Mouse (Mus musculus): ENCODE data around the gene Slc24a4. TPM values are rescaled to one million over a fixed set of nuclear protein-coding genes. Genes with fewer than 3 reads are reported as not detected.

The Slc24a4 gene
- polyA plus RNA-seq, 1 experiment, result 3.4 TPM

GRCm38 (mm10) chr12:102305069-102305836, 176.7 kb downstream of the Slc24a4 start:
- 29% methylated on average over 10 of the region's 10 CpGs for WGBS
- peak; percentile 61 to 70 for DNase-seq

GRCm38 (mm10) chr12:102308001-102308456, 179.5 kb downstream of the Slc24a4 start:
- no peak for DNase-seq

More at GRCm38 (mm10) chr12:102305069-102305836, 176.7 kb downstream of the Slc24a4 start:
- H3K4me3 ChIP-seq (replicated peaks; ENCODE audit: insufficient read depth, low read depth, low read length), result no peak overlapping the region
- H3K27ac ChIP-seq (ENCODE audit: insufficient read depth, low read length), result no peak overlapping the region
- no peak for TF ChIP-seq POLR2A (IDR thresholded peaks at IDR 0.05; ENCODE audit: borderline replicate concordance, insufficient read depth, low read length)
- no peak for TF ChIP-seq CTCF (IDR thresholded peaks at IDR 0.05; ENCODE audit: borderline replicate concordance, insufficient read depth, low read depth, low read length)
- H3K4me1 ChIP-seq (ENCODE audit: control insufficient read depth, insufficient read depth, low read length), result peaks cover 17% of the 10 kb centered on the region
- H3K27me3 ChIP-seq (ENCODE audit: control insufficient read depth, insufficient read depth, low read length), result no peaks in the 10 kb centered on the region

GRCm38 (mm10) chr12:102308457-102309011, 180.0 kb downstream of the Slc24a4 start:
- WGBS, result 36% methylated on average over 16 of the region's 16 CpGs
- DNase-seq, result no peak
- Histone ChIP-seq H3K27me3 (ENCODE audit: control insufficient read depth, insufficient read depth, low read length) (no peaks in the 10 kb centered on the region), H3K27ac (ENCODE audit: insufficient read depth, low read length) (no peak overlapping the region), H3K4me3 (replicated peaks; ENCODE audit: insufficient read depth, low read depth, low read length) (no peak overlapping the region), H3K4me1 (ENCODE audit: control insufficient read depth, insufficient read depth, low read length) (peaks cover 17% of the 10 kb centered on the region)
- TF ChIP-seq CTCF (IDR thresholded peaks at IDR 0.05; ENCODE audit: borderline replicate concordance, insufficient read depth, low read depth, low read length) (no peak), POLR2A (IDR thresholded peaks at IDR 0.05; ENCODE audit: borderline replicate concordance, insufficient read depth, low read length) (no peak)

More at GRCm38 (mm10) chr12:102308001-102308456, 179.5 kb downstream of the Slc24a4 start:
- no peak overlapping the region for H3K27ac ChIP-seq (ENCODE audit: insufficient read depth, low read length)
- WGBS, result 42% methylated on average over 6 of the region's 6 CpGs
- peaks cover 17% of the 10 kb centered on the region for H3K4me1 ChIP-seq (ENCODE audit: control insufficient read depth, insufficient read depth, low read length)
- no peaks in the 10 kb centered on the region for H3K27me3 ChIP-seq (ENCODE audit: control insufficient read depth, insufficient read depth, low read length)
- no peak overlapping the region for H3K4me3 ChIP-seq (replicated peaks; ENCODE audit: insufficient read depth, low read depth, low read length)
- TF ChIP-seq POLR2A (IDR thresholded peaks at IDR 0.05; ENCODE audit: borderline replicate concordance, insufficient read depth, low read length) (no peak), CTCF (IDR thresholded peaks at IDR 0.05; ENCODE audit: borderline replicate concordance, insufficient read depth, low read depth, low read length) (no peak)

DNA sequence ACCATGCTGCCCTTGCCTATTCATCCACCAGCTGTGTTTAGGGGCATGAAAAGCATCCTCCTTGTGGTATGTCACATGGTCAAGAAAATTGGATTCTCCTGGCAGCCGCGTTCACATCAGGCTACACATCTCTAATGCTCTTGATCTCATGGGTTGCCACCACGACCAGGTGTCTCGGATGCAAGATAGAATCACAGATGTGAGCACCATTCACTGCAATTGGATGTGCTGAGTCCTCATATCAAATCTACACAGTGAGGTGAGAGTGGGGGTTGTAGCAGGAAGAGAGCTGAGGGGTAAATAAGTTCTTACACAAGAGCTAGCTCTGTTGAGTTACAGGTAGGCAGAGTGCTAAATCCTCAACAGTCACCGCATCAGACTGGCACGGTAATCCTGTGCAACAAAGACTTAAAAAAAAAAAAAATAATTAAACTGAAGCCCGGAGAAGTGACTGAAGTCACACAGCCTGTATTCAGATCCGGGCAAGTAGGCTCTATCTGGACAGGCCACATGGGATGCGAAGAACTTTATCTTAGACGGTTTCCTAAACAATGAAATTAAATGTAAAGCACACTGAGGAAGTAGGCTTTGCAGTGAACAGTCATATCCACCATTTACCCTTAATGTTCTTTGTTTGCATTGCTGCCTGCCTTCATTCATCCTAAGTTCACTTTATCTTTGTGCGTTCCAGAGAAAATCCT, 180.7 kb downstream of the Slc24a4 start:
- 97% methylated on average over 11 of the region's 11 CpGs for WGBS
- TF ChIP-seq POLR2A (IDR thresholded peaks at IDR 0.05; ENCODE audit: borderline replicate concordance, insufficient read depth, low read length), result no peak
- TF ChIP-seq CTCF (IDR thresholded peaks at IDR 0.05; ENCODE audit: borderline replicate concordance, insufficient read depth, low read depth, low read length), result no peak
- no peaks in the 10 kb centered on the region for H3K27me3 ChIP-seq (ENCODE audit: control insufficient read depth, insufficient read depth, low read length)
- DNase-seq, result no peak
- no peak overlapping the region for H3K4me3 ChIP-seq (replicated peaks; ENCODE audit: insufficient read depth, low read depth, low read length)
- peaks cover 13% of the 10 kb centered on the region for H3K4me1 ChIP-seq (ENCODE audit: control insufficient read depth, insufficient read depth, low read length)
- no peak overlapping the region for H3K27ac ChIP-seq (ENCODE audit: insufficient read depth, low read length)

DNA sequence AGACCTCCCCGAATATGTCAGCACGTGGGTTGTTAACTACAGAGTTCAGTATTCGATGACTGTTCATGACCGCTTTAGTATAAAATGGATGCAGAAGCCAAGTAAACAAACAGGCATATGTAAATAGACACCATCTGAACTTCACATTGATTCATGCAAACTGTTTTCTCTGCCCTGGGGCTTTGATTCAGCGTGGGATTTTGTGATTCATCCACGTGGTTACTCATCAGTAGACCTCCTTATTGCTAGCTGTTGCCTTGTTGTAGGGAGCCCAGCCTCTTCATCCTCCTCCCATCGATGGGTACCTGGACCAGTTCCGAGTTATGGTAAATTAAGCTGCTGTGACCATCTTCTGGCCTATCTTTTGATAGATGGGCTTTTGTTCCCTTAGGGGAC, 181.3 kb downstream of the Slc24a4 start:
- WGBS, result 95% methylated on average over 8 of the region's 8 CpGs
- no peak for DNase-seq
- no peak overlapping the region for H3K4me3 ChIP-seq (replicated peaks; ENCODE audit: insufficient read depth, low read depth, low read length)
- no peaks in the 10 kb centered on the region for H3K27me3 ChIP-seq (ENCODE audit: control insufficient read depth, insufficient read depth, low read length)
- no peak overlapping the region for H3K27ac ChIP-seq (ENCODE audit: insufficient read depth, low read length)
- TF ChIP-seq POLR2A (IDR thresholded peaks at IDR 0.05; ENCODE audit: borderline replicate concordance, insufficient read depth, low read length) (no peak), CTCF (IDR thresholded peaks at IDR 0.05; ENCODE audit: borderline replicate concordance, insufficient read depth, low read depth, low read length) (no peak)
- H3K4me1 ChIP-seq (ENCODE audit: control insufficient read depth, insufficient read depth, low read length), result peaks cover 11% of the 10 kb centered on the region

- WGBS, result 98% methylated on average over 3 of the region's 3 CpGs
- H3K27ac ChIP-seq (ENCODE audit: insufficient read depth, low read length), result no peak overlapping the region
- H3K27me3 ChIP-seq (ENCODE audit: control insufficient read depth, insufficient read depth, low read length), result no peaks in the 10 kb centered on the region
- TF ChIP-seq CTCF (IDR thresholded peaks at IDR 0.05; ENCODE audit: borderline replicate concordance, insufficient read depth, low read depth, low read length) (no peak), POLR2A (IDR thresholded peaks at IDR 0.05; ENCODE audit: borderline replicate concordance, insufficient read depth, low read length) (no peak)
- no peak overlapping the region for H3K4me3 ChIP-seq (replicated peaks; ENCODE audit: insufficient read depth, low read depth, low read length)
- peaks cover 7% of the 10 kb centered on the region for H3K4me1 ChIP-seq (ENCODE audit: control insufficient read depth, insufficient read depth, low read length)
- no peak for DNase-seq
These were observed 181.7 kb downstream of the Slc24a4 start for GRCm38 (mm10) chr12:102310261-102310660.

- Histone ChIP-seq H3K27ac (ENCODE audit: insufficient read depth, low read length) (no peak overlapping the region), H3K4me3 (replicated peaks; ENCODE audit: insufficient read depth, low read depth, low read length) (no peak overlapping the region), H3K4me1 (ENCODE audit: control insufficient read depth, insufficient read depth, low read length) (0 out of 2 replicates have a peak, but pooled peaks cover 4% of the 10 kb centered on the region), H3K27me3 (ENCODE audit: control insufficient read depth, insufficient read depth, low read length) (no peaks in the 10 kb centered on the region)
- no peak for DNase-seq
- 80% methylated on average over 5 of the region's 5 CpGs for WGBS
- TF ChIP-seq CTCF (IDR thresholded peaks at IDR 0.05; ENCODE audit: borderline replicate concordance, insufficient read depth, low read depth, low read length) (no peak), POLR2A (IDR thresholded peaks at IDR 0.05; ENCODE audit: borderline replicate concordance, insufficient read depth, low read length) (no peak)
These were observed 182.9 kb downstream of the Slc24a4 start for GRCm38 (mm10) chr12:102311454-102311853.

Other genes with a start within 250 kb of the Slc24a4 start
- 13.8 and 14.0 TPM in 2 replicates for gene Trip11, start 215.5 kb upstream of the Slc24a4 start, polyA plus RNA-seq (2012; rRNA removed)
- gene Atxn3, start 170.5 kb upstream of the Slc24a4 start, polyA plus RNA-seq (2012; rRNA removed), result 13.3 TPM in 2 replicates
- 15.1 and 16.0 TPM in 2 replicates for gene Cpsf2, start 152.7 kb upstream of the Slc24a4 start, polyA plus RNA-seq (2012; rRNA removed)
- gene Rin3, start 154.3 kb downstream of the Slc24a4 start, polyA plus RNA-seq (2012; rRNA removed), result 1.1 and 1.2 TPM in 2 replicates

Measured in cerebellum, adult 2 months (tissue).